Mouse (Mus musculus): ENCODE measurements around the gene Pitpna.

Pitpna gene

GRCm38 (mm10) chr11:75657841-75658240, 69.9 kb downstream of the Pitpna start:
- DNase-seq (ENCODE audit: low spot score in 2 of 2), result no peak

- no peak for DNase-seq (ENCODE audit: low spot score in 2 of 2)
Measured at GRCm38 (mm10) chr11:75658311-75658710, 70.4 kb downstream of the Pitpna start.

- no peak for DNase-seq (ENCODE audit: low spot score in 2 of 2)
Measured at GRCm38 (mm10) chr11:75658996-75659750, 71.3 kb downstream of the Pitpna start.

GRCm38 (mm10) chr11:75660081-75660590, 72.2 kb downstream of the Pitpna start:
- no peak for DNase-seq (ENCODE audit: low spot score in 2 of 2)

GRCm38 (mm10) chr11:75660941-75661800, 73.3 kb downstream of the Pitpna start:
- no peak for DNase-seq (ENCODE audit: low spot score in 2 of 2)

GRCm38 (mm10) chr11:75662131-75662530, 74.2 kb downstream of the Pitpna start:
- DNase-seq (ENCODE audit: low spot score in 2 of 2), result no peak

- DNase-seq (ENCODE audit: low spot score in 2 of 2), result no peak
Measured at GRCm38 (mm10) chr11:75666296-75666695, 78.4 kb downstream of the Pitpna start.

GRCm38 (mm10) chr11:75668621-75669020, 80.7 kb downstream of the Pitpna start:
- DNase-seq (ENCODE audit: low spot score in 2 of 2), result no peak

GRCm38 (mm10) chr11:75669176-75669852, 81.4 kb downstream of the Pitpna start:
- DNase-seq (ENCODE audit: low spot score in 2 of 2), result no peak

- no peak for DNase-seq (ENCODE audit: low spot score in 2 of 2)
Measured at GRCm38 (mm10) chr11:75669853-75670200, 81.9 kb downstream of the Pitpna start.

- DNase-seq (ENCODE audit: low spot score in 2 of 2), result no peak
Measured at GRCm38 (mm10) chr11:75671426-75672180, 83.7 kb downstream of the Pitpna start.

- DNase-seq (ENCODE audit: low spot score in 2 of 2), result no peak
Measured at GRCm38 (mm10) chr11:75673411-75673810, 85.5 kb downstream of the Pitpna start.

- DNase-seq (ENCODE audit: low spot score in 2 of 2), result no peak
Measured at GRCm38 (mm10) chr11:75674875-75675274, 87.0 kb downstream of the Pitpna start.

- DNase-seq (ENCODE audit: low spot score in 2 of 2), result peak in 1 of 2 experiments; percentile 15
Measured at GRCm38 (mm10) chr11:75677881-75678746, 90.2 kb downstream of the Pitpna start.

All from urinary bladder, postnatal 4 days (tissue).